Mouse (Mus musculus) brain, embryonic 18.5 days (tissue): ENCODE measurements around the gene Mum1.
A peak's percentile ranks its signal among the peaks of the same experiment; 100 is the strongest.

Source experiments
- DNase-seq: peaks from one replicate; pipeline ENCODE4 v3.0.0-alpha.2; 2012; ENCODE audit warnings: low read depth, low spot score

The Mum1 gene

GRCm38 (mm10) chr10:80250573-80250972 lies 24.3 kb downstream of the Mum1 start:
- no peak for DNase-seq

- DNase-seq, result no peak
These were observed 25.8 kb downstream of the Mum1 start for GRCm38 (mm10) chr10:80252011-80252410.

- no peak for DNase-seq
These were observed 26.4 kb downstream of the Mum1 start for GRCm38 (mm10) chr10:80252493-80253274.

GRCm38 (mm10) chr10:80253551-80253950 lies 27.3 kb downstream of the Mum1 start:
- DNase-seq, result no peak

- no peak for DNase-seq
These were observed 28.4 kb downstream of the Mum1 start for GRCm38 (mm10) chr10:80254331-80255297.

- no peak for DNase-seq
These were observed 29.8 kb downstream of the Mum1 start for GRCm38 (mm10) chr10:80255881-80256535.

GRCm38 (mm10) chr10:80257936-80258335 lies 31.7 kb downstream of the Mum1 start:
- DNase-seq, result no peak

- no peak for DNase-seq
These were observed 32.7 kb downstream of the Mum1 start for GRCm38 (mm10) chr10:80258752-80259462.

- no peak for DNase-seq
These were observed 33.2 kb downstream of the Mum1 start for GRCm38 (mm10) chr10:80259463-80259805.

- no peak for DNase-seq
These were observed 33.8 kb downstream of the Mum1 start for GRCm38 (mm10) chr10:80259861-80260641.

GRCm38 (mm10) chr10:80260642-80261584 lies 34.7 kb downstream of the Mum1 start, which contains the start of the genes Gamt and Dazap1:
Gamt (minus strand) TSS chr10:80261012.
Dazap1 (plus strand) TSS chr10:80261486.
- DNase-seq, result peak; percentile 83

GRCm38 (mm10) chr10:80261585-80261968 lies 35.3 kb downstream of the Mum1 start:
- no peak for DNase-seq

GRCm38 (mm10) chr10:80262169-80262568 lies 35.9 kb downstream of the Mum1 start:
- DNase-seq, result no peak

- DNase-seq, result no peak
These were observed 36.6 kb downstream of the Mum1 start for GRCm38 (mm10) chr10:80262776-80263365.

- DNase-seq, result peak; percentile 97
These were observed 38.3 kb downstream of the Mum1 start for GRCm38 (mm10) chr10:80264341-80265148.

GRCm38 (mm10) chr10:80265149-80265486 lies 38.9 kb downstream of the Mum1 start:
- no peak for DNase-seq

GRCm38 (mm10) chr10:80270099-80270498 lies 43.9 kb downstream of the Mum1 start:
- DNase-seq, result no peak

- no peak for DNase-seq
These were observed 44.5 kb downstream of the Mum1 start for GRCm38 (mm10) chr10:80270734-80271181.
